Mouse (Mus musculus): ENCODE data around the gene Gm11168.
"Not testable (repeated sequence)": the region's sequence is repeated elsewhere in the genome, so short reads cannot be mapped to it uniquely, and the experiment has no call there.

The Gm11168 gene

DNA sequence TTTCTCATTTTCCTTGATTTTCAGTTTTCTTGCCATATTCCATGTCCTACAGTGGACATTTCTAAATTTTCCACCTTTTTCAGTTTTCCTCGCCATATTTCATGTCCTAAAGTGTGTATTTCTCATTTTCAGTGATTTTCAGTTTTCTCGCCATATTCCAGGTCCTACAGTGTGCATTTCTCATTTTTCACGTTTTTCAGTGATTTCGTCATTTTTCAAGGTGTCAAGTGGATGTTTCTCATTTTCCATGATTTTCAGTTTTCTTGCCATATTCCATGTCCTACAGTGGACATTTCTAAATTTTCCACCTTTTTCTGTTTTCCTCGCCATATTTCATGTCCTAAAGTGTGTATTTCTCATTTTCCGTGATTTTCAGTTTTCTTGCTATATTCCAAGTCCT lies 22.5 kb downstream of the Gm11168 start:
- peak; percentile 32 to 40 for DNase-seq (ENCODE audit: low spot score in 2 of 2)

DNA sequence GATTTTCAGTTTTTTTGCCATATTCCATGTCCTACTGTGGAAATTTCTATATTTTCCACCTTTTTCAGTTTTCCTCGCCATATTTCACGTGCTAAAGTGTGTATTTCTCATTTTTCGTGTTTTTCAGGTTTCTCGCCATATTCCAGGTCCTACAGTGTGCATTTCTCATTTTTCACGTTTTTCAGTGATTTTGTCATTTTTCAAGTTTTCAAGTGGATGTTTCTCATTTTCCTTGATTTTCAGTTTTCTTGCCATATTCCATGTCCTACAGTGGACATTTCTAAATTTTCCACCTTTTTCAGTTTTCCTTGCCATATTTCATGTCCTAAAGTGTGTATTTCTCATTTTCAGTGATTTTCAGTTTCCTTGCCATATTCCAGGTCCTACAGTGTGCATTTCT lies 23.0 kb downstream of the Gm11168 start:
- not testable (repeated sequence) for DNase-seq (ENCODE audit: low spot score in 2 of 2)

DNA sequence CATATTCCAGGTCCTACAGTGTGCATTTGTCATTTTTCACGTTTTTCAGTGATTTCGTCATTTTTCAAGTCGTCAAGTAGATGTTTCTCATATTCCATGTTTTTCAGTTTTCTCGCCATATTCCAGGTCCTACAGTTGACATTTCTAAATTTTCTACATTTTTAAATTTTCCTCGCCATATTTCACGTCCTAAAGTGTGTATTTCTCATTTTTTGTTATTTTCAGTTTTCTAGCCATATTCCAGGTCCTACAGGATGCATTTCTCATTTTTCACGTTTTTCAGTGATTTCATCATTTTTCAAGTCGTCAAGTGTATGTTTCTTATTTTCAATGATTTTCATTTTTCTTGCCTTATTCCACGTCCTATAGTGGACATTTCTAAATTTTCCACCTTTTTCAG lies 23.6 kb downstream of the Gm11168 start:
- DNase-seq (ENCODE audit: low spot score in 2 of 2) = not testable (repeated sequence)

DNA sequence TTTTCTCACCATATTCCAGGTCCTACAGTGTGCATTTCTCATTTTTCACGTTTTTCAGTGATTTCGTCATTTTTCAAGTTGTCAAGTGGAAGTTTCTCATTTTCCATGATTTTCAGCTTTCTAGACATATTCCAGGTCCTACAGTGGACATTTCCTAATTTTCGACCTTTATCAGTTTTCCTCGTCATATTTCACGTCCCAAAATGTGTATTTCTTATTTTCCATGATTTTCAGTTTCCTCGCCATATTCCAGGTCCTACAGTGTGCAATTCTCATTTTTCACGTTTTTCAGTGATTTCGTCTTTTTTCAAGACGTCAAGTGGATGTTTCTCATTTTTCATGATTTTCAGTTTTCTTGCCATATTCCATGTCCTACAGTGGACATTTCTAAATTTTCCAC lies 24.1 kb downstream of the Gm11168 start:
- not testable (repeated sequence) for DNase-seq (ENCODE audit: low spot score in 2 of 2)

DNA sequence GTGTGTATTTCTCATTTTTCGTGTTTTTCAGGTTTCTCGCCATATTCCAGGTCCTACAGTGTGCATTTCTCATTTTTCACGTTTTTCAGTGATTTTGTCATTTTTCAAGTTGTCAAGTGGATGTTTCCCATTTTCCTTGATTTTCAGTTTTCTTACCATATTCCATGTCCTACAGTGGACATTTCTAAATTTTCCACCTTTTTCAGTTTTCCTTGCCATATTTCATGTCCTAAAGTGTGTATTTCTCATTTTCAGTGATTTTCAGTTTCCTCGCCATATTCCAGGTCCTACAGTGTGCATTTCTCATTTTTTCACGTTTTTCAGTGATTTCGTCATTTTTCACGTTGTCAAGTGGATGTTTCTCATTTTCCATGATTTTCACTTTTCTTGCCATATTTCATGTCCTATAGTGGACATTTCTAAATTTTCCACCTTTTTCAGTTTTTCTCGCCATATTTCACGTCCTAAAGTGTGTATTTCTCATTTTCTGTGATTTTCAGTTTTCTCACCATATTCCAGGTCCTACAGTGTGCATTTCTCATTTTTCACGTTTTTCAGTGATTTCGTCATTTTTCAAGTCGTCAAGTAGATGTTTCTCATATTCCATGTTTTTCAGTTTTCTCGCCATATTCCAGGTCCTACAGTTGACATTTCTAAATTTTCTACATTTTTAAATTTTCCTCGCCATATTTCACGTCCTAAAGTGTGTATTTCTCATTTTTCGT lies 26.3 kb downstream of the Gm11168 start:
- peak in 1 of 2 experiments; percentile 22 for DNase-seq (ENCODE audit: low spot score in 2 of 2)

DNA sequence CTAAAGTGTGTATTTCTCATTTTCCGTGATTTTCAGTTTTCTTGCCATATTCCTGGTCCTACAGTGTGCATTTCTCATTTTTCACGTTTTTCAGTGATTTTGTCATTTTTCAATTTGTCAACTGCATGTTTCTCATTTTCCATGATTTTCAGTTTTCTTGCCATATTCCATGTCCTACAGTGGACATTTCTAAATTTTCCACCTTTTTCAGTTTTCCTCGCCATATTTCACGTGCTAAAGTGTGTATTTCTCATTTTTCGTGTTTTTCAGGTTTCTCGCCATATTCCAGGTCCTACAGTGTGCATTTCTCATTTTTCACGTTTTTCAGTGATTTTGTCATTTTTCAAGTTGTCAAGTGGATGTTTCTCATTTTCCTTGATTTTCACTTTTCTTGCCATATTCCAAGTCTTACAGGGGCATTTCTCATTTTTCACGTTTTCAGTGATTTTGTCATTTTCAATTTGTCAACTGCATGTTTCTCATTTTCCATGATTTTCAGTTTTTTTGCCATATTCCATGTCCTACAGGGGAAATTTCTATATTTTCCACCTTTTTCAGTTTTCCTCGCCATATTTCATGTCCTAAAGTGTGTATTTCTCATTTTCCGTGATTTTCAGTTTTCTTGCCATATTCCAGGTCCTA lies 27.7 kb downstream of the Gm11168 start:
- not testable (repeated sequence) for DNase-seq (ENCODE audit: low spot score in 2 of 2)

DNA sequence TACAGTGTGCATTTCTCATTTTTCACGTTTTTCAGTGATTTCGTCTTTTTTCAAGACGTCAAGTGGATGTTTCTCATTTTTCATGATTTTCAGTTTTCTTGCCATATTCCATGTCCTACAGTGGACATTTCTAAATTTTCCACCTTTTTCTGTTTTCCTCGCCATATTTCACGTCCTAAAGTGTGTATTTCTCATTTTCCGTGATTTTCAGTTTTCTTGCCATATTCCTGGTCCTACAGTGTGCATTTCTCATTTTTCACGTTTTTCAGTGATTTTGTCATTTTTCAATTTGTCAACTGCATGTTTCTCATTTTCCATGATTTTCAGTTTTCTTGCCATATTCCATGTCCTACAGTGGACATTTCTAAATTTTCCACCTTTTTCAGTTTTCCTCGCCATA lies 31.2 kb downstream of the Gm11168 start, which contains the start of gene Gm17535:
TSS of gene Gm17535 (plus strand) at position 301 of the 400 bp plus-strand sequence.
- not testable (repeated sequence) for DNase-seq (ENCODE audit: low spot score in 2 of 2)

DNA sequence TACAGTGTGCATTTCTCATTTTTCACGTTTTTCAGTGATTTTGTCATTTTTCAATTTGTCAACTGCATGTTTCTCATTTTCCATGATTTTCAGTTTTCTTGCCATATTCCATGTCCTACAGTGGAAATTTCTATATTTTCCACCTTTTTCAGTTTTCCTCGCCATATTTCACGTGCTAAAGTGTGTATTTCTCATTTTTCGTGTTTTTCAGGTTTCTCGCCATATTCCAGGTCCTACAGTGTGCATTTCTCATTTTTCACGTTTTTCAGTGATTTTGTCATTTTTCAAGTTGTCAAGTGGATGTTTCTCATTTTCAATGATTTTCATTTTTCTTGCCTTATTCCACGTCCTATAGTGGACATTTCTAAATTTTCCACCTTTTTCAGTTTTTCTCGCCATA lies 33.4 kb downstream of the Gm11168 start, which contains the start of gene Gm10715:
TSS of gene Gm10715 (plus strand) at position 301 of the 400 bp plus-strand sequence.
- not testable (repeated sequence) for DNase-seq (ENCODE audit: low spot score in 2 of 2)

DNA sequence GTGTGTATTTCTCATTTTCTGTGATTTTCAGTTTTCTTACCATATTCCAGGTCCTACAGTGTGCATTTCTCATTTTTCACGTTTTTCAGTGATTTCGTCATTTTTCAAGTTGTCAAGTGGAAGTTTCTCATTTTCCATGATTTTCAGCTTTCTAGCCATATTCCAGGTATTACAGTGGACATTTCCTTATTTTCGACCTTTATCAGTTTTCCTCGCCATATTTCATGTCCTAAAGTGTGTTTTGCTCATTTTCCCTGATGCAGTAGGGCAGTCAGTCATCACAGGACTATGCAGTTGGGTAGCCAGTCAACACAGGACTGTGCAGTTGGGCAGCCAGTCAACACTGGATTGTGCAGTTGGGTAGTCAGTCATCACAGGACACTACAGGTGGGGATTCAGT lies 35.0 kb downstream of the Gm11168 start:
- DNase-seq (ENCODE audit: low spot score in 2 of 2) = not testable (repeated sequence)
